Mouse (Mus musculus) brain, embryonic 14.5 days (tissue): ENCODE results near the gene Lman1l.

Experiments
- CTCF ChIP-seq: fragments of 200-500 bp; IDR thresholded peaks from 2 replicates; pipeline ENCODE4 v1.5.1; 2012; ENCODE audit warnings: inconsistent platforms, mild to moderate bottlenecking, moderate library complexity, borderline replicate concordance; ENCODE audit not compliant: insufficient read depth, insufficient read length; ENCODE audit errors: extremely low read depth
- POLR2A ChIP-seq: fragments of 200-500 bp; IDR thresholded peaks from 2 replicates; pipeline ENCODE4 v1.6.1; 2012; ENCODE audit warnings: mild to moderate bottlenecking, inconsistent platforms, borderline replicate concordance; ENCODE audit not compliant: poor library complexity, insufficient read depth, insufficient read length, severe bottlenecking; ENCODE audit errors: extremely low read depth

DNA sequence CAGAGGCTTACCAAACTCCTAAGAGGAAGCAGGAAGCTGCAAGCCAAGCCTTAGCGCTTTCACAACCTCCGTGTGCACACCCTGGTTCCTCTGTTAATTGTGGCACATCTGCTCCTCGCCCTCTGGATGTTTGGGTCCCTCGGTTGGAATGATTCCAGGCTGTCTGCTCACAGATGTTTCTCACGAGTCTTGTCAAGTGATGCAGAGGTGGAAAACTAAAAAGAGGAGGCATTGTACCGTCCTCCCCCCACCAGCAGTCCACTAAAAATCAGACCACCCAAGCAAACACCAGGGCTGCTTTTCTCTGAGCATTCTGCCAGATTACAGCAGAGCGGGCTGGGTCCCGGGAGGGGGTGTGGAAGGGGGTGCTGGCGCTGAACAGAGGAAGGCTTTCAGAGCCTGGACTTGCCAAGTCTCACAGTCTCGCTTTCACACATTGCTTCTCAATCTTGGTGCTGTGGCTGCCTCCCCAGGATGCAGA is 54.8 kb downstream of the Lman1l start:
- no peak for TF ChIP-seq POLR2A
- TF ChIP-seq CTCF: no peak
